Mouse (Mus musculus) large intestine, adult 2 months (tissue): ENCODE results near the gene Sptb. TPM values are rescaled to one million over a fixed set of nuclear protein-coding genes. Genes with fewer than 3 reads are reported as not detected.

Experiments
- DNase-seq: peaks from one replicate; pipeline ENCODE4 v3.0.0-alpha.2; 2012; ENCODE audit warnings: low read depth, low spot score
- WGBS: fragments of 180-500 bp; shearing (Covaris S2); methylation state at CpG from one replicate; pipeline ENCODE4 v1.1.7; 2018; 5-methylcytosine and 5-hydroxymethylcytosine counted together
- polyA plus RNA-seq: library from polyadenylated mRNA; depleted of rRNA; stranded (reverse); fragments of >200 nt; gene quantifications from 2 replicates; pipeline ENCODE4 v1.2.3, GENCODE M21; 2012

Gene Sptb
- polyA plus RNA-seq, 1 experiment = 0.40 TPM

- WGBS = 23% methylated on average over 6 of the region's 6 CpGs
- no peak for DNase-seq
These were observed 127.5 kb downstream of the Sptb start for GRCm38 (mm10) chr12:76582841-76583240.

- no peak for DNase-seq
These were observed 128.2 kb downstream of the Sptb start for GRCm38 (mm10) chr12:76582139-76582538.

DNA sequence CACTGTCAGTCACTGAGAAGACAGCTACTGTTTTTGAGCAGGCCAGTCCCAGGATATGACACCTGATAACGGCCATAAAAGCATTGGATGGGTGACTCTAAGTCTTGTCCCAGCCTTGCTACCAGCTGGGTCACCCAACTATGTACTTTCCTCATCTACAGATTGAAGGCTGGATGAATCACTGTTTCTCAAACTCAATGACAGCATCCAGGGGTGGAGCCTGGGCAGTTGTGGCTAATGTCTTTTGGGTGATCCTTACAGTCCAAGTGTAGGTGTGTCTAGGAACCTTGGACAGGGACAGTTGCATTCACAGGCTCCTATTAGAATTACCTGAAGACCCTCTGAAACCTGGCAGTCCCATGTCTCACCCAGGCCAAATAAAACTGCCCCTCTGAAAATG is 130.5 kb downstream of the Sptb start:
- no peak for DNase-seq
- 43% methylated on average over 1 of the region's 1 CpGs for WGBS

More at GRCm38 (mm10) chr12:76582139-76582538, 128.2 kb downstream of the Sptb start:
- WGBS = 88% methylated on average over 3 of the region's 3 CpGs

DNA sequence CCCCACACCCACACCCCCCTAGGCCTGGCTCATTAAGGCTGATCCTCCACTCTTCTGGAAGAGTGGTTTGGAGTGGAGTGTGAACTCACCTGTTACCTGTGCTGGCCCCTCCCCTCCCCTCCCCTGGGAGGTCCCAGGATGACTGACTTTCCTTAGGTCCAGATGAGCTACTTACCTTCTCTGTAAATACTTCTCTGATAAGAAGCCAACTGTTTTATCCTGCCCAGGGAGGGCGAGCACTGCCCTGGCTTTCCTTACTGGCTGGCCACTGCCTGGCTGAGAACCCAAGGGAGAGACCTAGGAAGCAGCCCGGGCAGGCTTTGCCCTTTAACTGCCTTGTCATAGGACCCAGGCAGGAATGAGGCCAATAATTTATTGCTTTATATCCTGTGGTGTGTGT is 131.9 kb downstream of the Sptb start:
- WGBS = 32% methylated on average over 2 of the region's 2 CpGs
- no peak for DNase-seq

DNA sequence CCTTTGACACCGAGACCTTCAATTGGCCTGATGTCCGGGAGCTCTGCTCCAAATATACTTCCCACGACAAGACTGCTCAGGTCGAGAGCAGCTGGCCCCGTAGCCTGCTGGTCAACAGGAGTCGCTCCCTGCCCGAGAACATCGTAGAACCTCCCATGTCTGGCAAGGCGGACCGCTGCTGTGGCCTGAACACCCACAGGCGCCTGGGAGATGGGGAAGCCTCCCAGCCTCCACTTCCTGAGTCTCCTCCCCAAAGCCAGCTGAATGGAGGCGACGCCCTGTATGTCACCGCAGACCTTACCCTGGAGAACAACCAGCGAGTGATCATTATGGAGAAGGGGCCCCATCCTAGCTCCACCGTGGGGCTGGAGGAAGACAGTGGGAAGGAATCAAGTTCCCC is 132.5 kb downstream of the Sptb start:
- WGBS = 66% methylated on average over 16 of the region's 16 CpGs
- no peak for DNase-seq

DNA sequence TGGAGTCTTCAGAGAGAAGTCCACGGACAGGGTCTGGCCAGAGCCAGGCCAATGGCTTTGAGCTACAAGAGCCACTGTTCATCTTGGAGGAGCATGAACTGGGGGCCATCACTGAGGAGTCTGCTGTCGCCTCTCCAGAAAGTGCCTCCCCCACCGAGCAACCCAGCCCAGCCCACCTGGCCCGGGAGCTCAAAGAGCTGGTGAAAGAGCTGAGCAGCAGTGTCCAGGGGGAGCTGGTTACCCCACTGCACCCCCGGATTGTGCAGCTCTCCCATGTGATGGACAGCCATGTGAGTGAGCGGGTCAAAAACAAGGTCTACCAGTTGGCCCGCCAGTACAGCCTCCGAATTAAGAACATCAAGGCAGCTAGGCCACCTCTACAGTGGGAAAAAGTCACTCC is 133.5 kb downstream of the Sptb start:
- 95% methylated on average over 8 of the region's 8 CpGs for WGBS
- DNase-seq = no peak

GRCm38 (mm10) chr12:76576061-76576460 is 134.3 kb downstream of the Sptb start:
- 94% methylated on average over 9 of the region's 9 CpGs for WGBS
- DNase-seq = no peak

- 95% methylated on average over 6 of the region's 6 CpGs for WGBS
These were observed 135.5 kb downstream of the Sptb start for GRCm38 (mm10) chr12:76574815-76575214.

GRCm38 (mm10) chr12:76573381-76573780 is 137.0 kb downstream of the Sptb start:
- DNase-seq = no peak
- WGBS = 93% methylated on average over 6 of the region's 6 CpGs

More at GRCm38 (mm10) chr12:76574815-76575214, 135.5 kb downstream of the Sptb start:
- DNase-seq = no peak

DNA sequence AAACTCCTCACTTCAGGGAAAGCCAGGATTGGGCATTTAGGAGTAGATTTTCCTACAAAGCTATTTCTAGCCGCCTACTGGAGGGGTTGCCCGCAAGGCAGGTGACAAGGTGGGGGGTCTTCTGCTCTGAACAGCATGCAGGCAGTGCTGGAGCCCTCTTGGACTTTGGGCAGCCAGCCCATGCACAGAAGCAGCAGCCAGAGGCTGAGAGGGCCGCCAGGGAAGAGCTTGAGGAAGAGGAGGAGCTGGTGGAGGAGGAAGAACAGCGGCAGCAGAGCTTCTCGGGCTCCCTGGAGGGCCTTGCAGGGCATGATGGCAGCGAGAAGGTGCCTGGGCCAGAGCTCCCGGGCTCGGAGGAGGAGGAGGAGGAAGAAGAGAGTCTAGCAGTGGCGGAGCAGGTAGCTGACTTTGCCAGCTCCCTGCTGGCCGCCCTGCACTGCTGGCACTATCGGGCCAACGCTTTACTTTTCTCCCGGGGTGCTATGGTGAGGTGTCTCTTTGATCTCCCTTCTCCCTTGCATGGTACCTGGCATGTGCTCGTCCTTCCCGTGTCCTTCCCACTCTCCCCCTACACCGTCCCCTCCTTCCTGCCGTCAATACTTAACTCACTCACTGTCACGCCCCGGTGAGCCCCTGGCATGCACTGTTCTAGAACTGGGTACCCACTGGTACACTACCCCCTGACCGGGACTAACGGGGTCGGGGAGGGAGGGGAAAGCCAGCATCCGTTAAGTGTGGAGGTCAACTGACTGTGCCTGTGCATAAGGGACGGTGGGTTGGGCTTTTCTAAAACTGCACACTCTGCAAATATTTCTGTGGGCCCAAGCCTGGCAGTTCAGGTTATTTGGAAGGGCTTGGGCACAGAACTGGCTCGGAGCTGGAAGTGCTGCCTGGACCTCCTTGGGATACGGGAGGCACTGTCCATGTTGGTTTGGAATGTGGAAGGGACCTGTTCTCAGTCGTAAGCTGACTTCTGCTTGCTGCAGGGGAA is 137.8 kb downstream of the Sptb start:
- no peak for DNase-seq
- 87% methylated on average over 27 of the region's 27 CpGs for WGBS

- 93% methylated on average over 10 of the region's 10 CpGs for WGBS
- DNase-seq = no peak
These were observed 139.1 kb downstream of the Sptb start for GRCm38 (mm10) chr12:76571266-76571665.

GRCm38 (mm10) chr12:76570221-76570940 is 140.0 kb downstream of the Sptb start:
- WGBS = 75% methylated on average over 9 of the region's 9 CpGs
- DNase-seq = no peak

GRCm38 (mm10) chr12:76566284-76566683 is 144.1 kb downstream of the Sptb start:
- DNase-seq = no peak
- WGBS = 90% methylated on average over 10 of the region's 10 CpGs

- no peak for DNase-seq
These were observed 148.2 kb downstream of the Sptb start for GRCm38 (mm10) chr12:76562196-76562595.

DNA sequence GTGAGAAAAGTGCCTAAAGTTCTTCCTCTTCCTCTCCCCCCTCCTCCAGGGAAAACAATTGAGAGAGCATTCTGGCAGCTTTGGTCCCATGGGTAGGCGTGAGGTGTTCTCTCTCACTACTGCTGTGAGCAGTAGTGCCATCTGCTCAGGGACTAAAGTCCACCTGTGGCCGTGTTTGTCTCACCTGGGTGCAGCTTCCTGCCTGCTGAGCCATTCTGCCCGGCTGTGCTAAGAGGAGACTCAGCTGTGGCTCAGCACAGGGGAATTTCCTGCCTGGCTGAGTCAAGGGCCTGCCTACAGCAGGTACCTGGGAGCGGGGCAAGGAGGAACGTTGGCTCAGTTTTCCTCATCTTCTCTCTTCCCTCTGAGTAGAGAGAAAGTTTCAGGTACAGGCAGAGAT is 152.1 kb downstream of the Sptb start:
- 33% methylated on average over 5 of the region's 5 CpGs for WGBS
- DNase-seq = no peak

More at GRCm38 (mm10) chr12:76562196-76562595, 148.2 kb downstream of the Sptb start:
- 91% methylated on average over 4 of the region's 4 CpGs for WGBS

DNA sequence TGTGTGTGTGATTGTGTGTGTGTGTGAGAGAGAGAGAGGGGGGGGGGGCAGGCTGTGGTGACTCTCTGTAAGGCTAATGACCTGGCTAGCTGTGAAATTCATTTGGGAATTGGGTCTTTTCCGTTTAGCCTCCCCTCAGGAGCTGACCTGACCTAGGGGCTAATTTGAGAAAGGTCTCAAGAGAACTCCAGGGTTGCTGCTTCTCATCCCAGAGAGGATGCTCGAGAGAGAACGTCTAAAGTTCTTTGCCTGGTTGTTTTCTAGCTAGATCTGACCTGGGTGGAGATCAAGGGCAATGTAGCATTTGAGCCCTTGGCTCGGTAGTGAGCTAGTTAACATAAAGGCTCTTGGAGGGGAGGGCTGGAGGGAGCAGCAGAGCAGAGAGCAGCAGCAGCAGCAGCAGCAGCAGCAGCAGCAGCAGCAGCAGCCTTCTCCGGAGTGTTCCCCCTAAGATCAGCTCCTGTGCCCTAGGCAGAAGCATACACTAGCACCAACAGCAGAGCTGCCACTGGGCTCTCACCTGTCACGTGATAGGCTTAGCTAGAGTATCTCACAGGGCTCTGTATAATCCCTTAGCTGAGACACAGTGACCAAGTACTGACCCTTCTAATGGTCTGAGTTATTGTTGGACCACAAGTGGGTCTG is 153.5 kb downstream of the Sptb start:
- 38% methylated on average over 6 of the region's 6 CpGs for WGBS
- DNase-seq = no peak

GRCm38 (mm10) chr12:76556187-76556586 is 154.2 kb downstream of the Sptb start:
- 83% methylated on average over 7 of the region's 7 CpGs for WGBS
- no peak for DNase-seq

- 73% methylated on average over 3 of the region's 3 CpGs for WGBS
- no peak for DNase-seq
These were observed 155.4 kb downstream of the Sptb start for GRCm38 (mm10) chr12:76554871-76555386.

GRCm38 (mm10) chr12:76554392-76554791 is 156.0 kb downstream of the Sptb start:
- DNase-seq = no peak
- 37% methylated on average over 3 of the region's 3 CpGs for WGBS

DNA sequence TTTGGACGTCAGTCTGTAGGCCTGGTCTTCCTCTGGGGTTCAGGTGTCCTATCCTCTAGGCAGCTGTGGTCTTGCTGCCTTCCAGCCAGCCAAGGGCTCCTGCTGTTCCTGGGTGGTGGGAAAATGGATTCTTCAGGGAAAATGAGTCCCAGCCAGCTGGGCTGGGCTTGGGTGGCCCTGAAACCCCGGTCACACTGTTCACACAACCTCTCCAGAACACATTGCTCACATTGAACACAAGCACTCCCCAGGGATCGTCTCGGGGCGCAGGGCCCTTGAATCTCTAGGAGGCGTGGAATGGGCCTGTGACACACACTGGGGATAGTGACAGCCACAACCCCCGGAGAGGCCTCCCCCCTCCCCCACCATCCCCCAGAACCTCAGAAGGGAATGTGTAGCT is 156.4 kb downstream of the Sptb start:
- WGBS = 44% methylated on average over 7 of the region's 7 CpGs
- no peak for DNase-seq
